21 mouse cellular contexts compared by ENCODE assay signal in genomic region chr10:80819406-80819805, GRCm38 (mm10). TPM values are rescaled to one million over a fixed set of nuclear protein-coding genes. Genes with fewer than 3 reads are reported as not detected.
DNase-seq lines count a peak whose midpoint lies in the region; ATAC-seq and TF ChIP-seq lines count a peak whose summit lies in the region.
"Had no signal": no experiment of that assay in that cellular context is flagged by ENCODE, and none has a peak within 500 bp of the region (broad histone marks: within the 10 kb centered on the region; RNA-seq: fewer than 3 reads in every experiment).

No protein-coding gene starts in this region.

- H3K36me3 ChIP-seq in hindbrain, postnatal 0 days (ENCODE audit: insufficient read depth, low read length): no peaks in the 10 kb centered on the region
- no peaks in the 10 kb centered on the region for H3K36me3 ChIP-seq in hindbrain, embryonic 14.5 days (replicated peaks; ENCODE audit: control insufficient read depth, insufficient read depth)
- no peaks in the 10 kb centered on the region for H3K36me3 ChIP-seq in liver, embryonic 14.5 days (replicated peaks; ENCODE audit: control insufficient read depth, insufficient read depth, low read depth)
- H3K36me3 ChIP-seq: embryonic facial prominence, embryonic 12.5 days; lung, embryonic 15.5 days; midbrain, embryonic 13.5 days had no signal

- H3K27me3 ChIP-seq in hindbrain, postnatal 0 days (ENCODE audit: insufficient read depth, low read length): no peaks in the 10 kb centered on the region
- H3K27me3 ChIP-seq in hindbrain, embryonic 14.5 days (ENCODE audit: control insufficient read depth, insufficient read depth, low read length): no peaks in the 10 kb centered on the region
- H3K27me3 ChIP-seq in liver, embryonic 14.5 days (ENCODE audit: control insufficient read depth, insufficient read depth, low read length): no peaks in the 10 kb centered on the region
- H3K27me3 ChIP-seq: embryonic facial prominence, embryonic 12.5 days; lung, embryonic 15.5 days; midbrain, embryonic 13.5 days; Patski had no signal

- no peak overlapping the region for H3K4me2 ChIP-seq in hindbrain, postnatal 0 days (ENCODE audit: low read depth, low read length)
- H3K4me2 ChIP-seq in hindbrain, embryonic 14.5 days (replicated peaks): no peak overlapping the region
- peak overlapping the region; percentile 58 for H3K4me2 ChIP-seq in liver, embryonic 14.5 days (ENCODE audit: low read depth)
- H3K4me2 ChIP-seq: embryonic facial prominence, embryonic 12.5 days; lung, embryonic 15.5 days; midbrain, embryonic 13.5 days had no signal

- H3K4me1 ChIP-seq in hindbrain, postnatal 0 days (ENCODE audit: insufficient read depth, low read length): no peaks in the 10 kb centered on the region
- no peaks in the 10 kb centered on the region for H3K4me1 ChIP-seq in hindbrain, embryonic 14.5 days (replicated peaks; ENCODE audit: control insufficient read depth, insufficient read depth, low read length)
- peaks cover 32 to 33% of the 10 kb centered on the region in 2 experiments for H3K4me1 ChIP-seq in liver, embryonic 14.5 days (replicated peaks; ENCODE audit: control insufficient read depth in 2 of 2, insufficient read depth in 2 of 2, low read length in 1 of 2)
- H3K4me1 ChIP-seq: embryonic facial prominence, embryonic 12.5 days; lung, embryonic 15.5 days; midbrain, embryonic 13.5 days had no signal

- no peak for TF ChIP-seq CTCF in hindbrain, postnatal 0 days (IDR thresholded peaks at IDR 0.05; ENCODE audit: low read depth)
- no peak for TF ChIP-seq CTCF in liver, embryonic 14.5 days (IDR thresholded peaks at IDR 0.05; ENCODE audit: low read depth)

- no peak for DNase-seq in hindbrain, postnatal 0 days (ENCODE audit: low spot score)
- DNase-seq in hindbrain, embryonic 14.5 days (ENCODE audit: low spot score): no peak
- peak; percentile 77 for DNase-seq in kidney, postnatal 14 days
- no peak for DNase-seq in liver, embryonic 14.5 days (ENCODE audit: low read depth in 3 of 3, low spot score in 3 of 3)
- no peak for DNase-seq in right cerebral cortex, postnatal 10 days (ENCODE audit: low spot score in 2 of 2)
- DNase-seq in c-Kit-positive CD71-positive TER-119-positive erythroid progenitor cells, embryonic 14.5 days (ENCODE audit: low spot score): no peak
- no peak for DNase-seq in layer of hippocampus, adult 9-10 months (ENCODE audit: low spot score)
- DNase-seq: adrenal gland, postnatal 14 days; cerebellum, adult 8-10 months; gastrocnemius, postnatal 14 days; thymus, postnatal 14 days had no signal

- H3K4me3 ChIP-seq in hindbrain, postnatal 0 days (ENCODE audit: low read length): no peak overlapping the region
- no peak overlapping the region for H3K4me3 ChIP-seq in hindbrain, embryonic 14.5 days (replicated peaks; ENCODE audit: low read length)
- no peak overlapping the region for H3K4me3 ChIP-seq in liver, embryonic 14.5 days (ENCODE audit: insufficient read depth in 1 of 2, low read depth in 2 of 2, low read length in 2 of 2)
- H3K4me3 ChIP-seq: embryonic facial prominence, embryonic 12.5 days; lung, embryonic 15.5 days; midbrain, embryonic 13.5 days; myocyte had no signal

- H3K9ac ChIP-seq in hindbrain, postnatal 0 days (replicated peaks; ENCODE audit: low read length): 0 out of 2 replicates have a peak overlapping the region, but pooled peaks have one; percentile 13
- no peak overlapping the region for H3K9ac ChIP-seq in hindbrain, embryonic 14.5 days
- H3K9ac ChIP-seq in liver, embryonic 14.5 days (replicated peaks): peak overlapping the region; percentile 61
- H3K9ac ChIP-seq: embryonic facial prominence, embryonic 12.5 days; lung, embryonic 15.5 days; midbrain, embryonic 13.5 days had no signal

- WGBS in hindbrain, postnatal 0 days: 45% methylated on average over 3 of the region's 3 CpGs
- WGBS in hindbrain, embryonic 14.5 days: 66% methylated on average over 3 of the region's 3 CpGs
- 47% methylated on average over 3 of the region's 3 CpGs for WGBS in liver, embryonic 14.5 days (ENCODE audit: insufficient replicate concordance)

- ATAC-seq in hindbrain, postnatal 0 days: no peak
- ATAC-seq in hindbrain, embryonic 14.5 days (ENCODE audit: low FRiP score): no peak
- peak; percentile 0; the same call in 1 of the 2 replicates for ATAC-seq in erythroid progenitor cell, adult 5-6 weeks (replicated peaks; ENCODE audit: low FRiP score, poor library complexity, severe bottlenecking)
- ATAC-seq in liver, embryonic 14.5 days (ENCODE audit: insufficient read depth): no peak
- ATAC-seq: activated CD4-positive, CD25-positive, alpha-beta regulatory T cell, adult 4 months; midbrain, embryonic 13.5 days; Patski had no signal

- no peak overlapping the region for H3K27ac ChIP-seq in hindbrain, postnatal 0 days
- H3K27ac ChIP-seq in hindbrain, embryonic 14.5 days: no peak overlapping the region
- peak overlapping the region; percentile 94 for H3K27ac ChIP-seq in liver, embryonic 14.5 days
- H3K27ac ChIP-seq: embryonic facial prominence, embryonic 12.5 days; lung, embryonic 15.5 days; midbrain, embryonic 13.5 days had no signal

- H3K9me3 ChIP-seq in hindbrain, postnatal 0 days (ENCODE audit: low read length): no peaks in the 10 kb centered on the region
- H3K9me3 ChIP-seq in hindbrain, embryonic 14.5 days (ENCODE audit: control insufficient read depth, low read length): no peaks in the 10 kb centered on the region
- H3K9me3 ChIP-seq in liver, embryonic 14.5 days (ENCODE audit: control insufficient read depth, low read length): no peaks in the 10 kb centered on the region
- H3K9me3 ChIP-seq: embryonic facial prominence, embryonic 12.5 days; lung, embryonic 15.5 days; midbrain, embryonic 13.5 days had no signal

- no peak for TF ChIP-seq EP300 in liver, embryonic 14.5 days (IDR thresholded peaks at IDR 0.05; ENCODE audit: low read depth)

RNA-seq across cellular contexts. Expression of gene Jsrp1, which starts 6.1 kb away (rescaled TPM):
- total RNA-seq in hindbrain, postnatal 0 days (2014; rRNA removed): 0.22 TPM in 1 of 2 replicates, not detected in the other
- 1.4 and 1.6 TPM in 2 replicates for polyA plus RNA-seq in hindbrain, postnatal 0 days (2015; fragmentation: Nextera tagmentation; extraction: Ambion mirVana)
- polyA plus RNA-seq in hindbrain, embryonic 14.5 days (2014; fragmentation: Nextera tagmentation; extraction: Ambion mirVana): 0.37 and 0.96 TPM in 2 replicates
- total RNA-seq in erythroid progenitor cell, adult 5-6 weeks (2015; ENCODE audit: low replicate concordance): not detected in 2 replicates
- not detected in 2 replicates for total RNA-seq in erythroid progenitor cell, adult 5-6 weeks (2017; ENCODE audit: low replicate concordance)
- 0.15 TPM in 1 of 2 replicates, not detected in the other for polyA plus RNA-seq in liver, embryonic 14.5 days (2012; rRNA removed)
- polyA plus RNA-seq in liver, embryonic 14.5 days (2014; fragmentation: Nextera tagmentation; extraction: Ambion mirVana): not detected in 2 replicates
- total RNA-seq: common myeloid progenitor, adult 5-6 weeks; neutrophil, adult 5-6 weeks had no signal
- polyA plus RNA-seq: activated CD4-positive, CD25-positive, alpha-beta regulatory T cell, adult 4 months; Patski had no signal

RNA-seq across cellular contexts. Expression of gene Oaz1, which starts 7.0 kb away (rescaled TPM):
- total RNA-seq in hindbrain, postnatal 0 days (2014; rRNA removed): 1,128 and 1,180 TPM in 2 replicates
- polyA plus RNA-seq in hindbrain, postnatal 0 days (2015; fragmentation: Nextera tagmentation; extraction: Ambion mirVana): 1,097 and 1,185 TPM in 2 replicates
- 1,195 and 1,204 TPM in 2 replicates for polyA plus RNA-seq in hindbrain, embryonic 14.5 days (2014; fragmentation: Nextera tagmentation; extraction: Ambion mirVana)
- total RNA-seq in erythroid progenitor cell, adult 5-6 weeks (2015; ENCODE audit: low replicate concordance): 1,470 and 1,566 TPM in 2 replicates
- total RNA-seq in erythroid progenitor cell, adult 5-6 weeks (2017; ENCODE audit: low replicate concordance): 158 and 259 TPM in 2 replicates
- polyA plus RNA-seq in liver, embryonic 14.5 days (2012; rRNA removed): 673 and 795 TPM in 2 replicates
- polyA plus RNA-seq in liver, embryonic 14.5 days (2014; fragmentation: Nextera tagmentation; extraction: Ambion mirVana): 1,285 and 1,384 TPM in 2 replicates

RNA-seq across cellular contexts. Expression of gene Amh, which starts 14.4 kb away (rescaled TPM):
- total RNA-seq in hindbrain, postnatal 0 days (2014; rRNA removed): 0.47 and 2.6 TPM in 2 replicates
- polyA plus RNA-seq in hindbrain, postnatal 0 days (2015; fragmentation: Nextera tagmentation; extraction: Ambion mirVana): 0.24 TPM in 1 of 2 replicates, not detected in the other
- polyA plus RNA-seq in hindbrain, embryonic 14.5 days (2014; fragmentation: Nextera tagmentation; extraction: Ambion mirVana): 0.16 TPM in 1 of 2 replicates, not detected in the other
- total RNA-seq in erythroid progenitor cell, adult 5-6 weeks (2015; ENCODE audit: low replicate concordance): not detected in 2 replicates
- total RNA-seq in erythroid progenitor cell, adult 5-6 weeks (2017; ENCODE audit: low replicate concordance): not detected in 2 replicates
- 0.31 and 0.36 TPM in 2 replicates for polyA plus RNA-seq in liver, embryonic 14.5 days (2012; rRNA removed)
- 0.08 TPM in 1 of 2 replicates, not detected in the other for polyA plus RNA-seq in liver, embryonic 14.5 days (2014; fragmentation: Nextera tagmentation; extraction: Ambion mirVana)
- total RNA-seq: common myeloid progenitor, adult 5-6 weeks had no signal
- polyA plus RNA-seq: activated CD4-positive, CD25-positive, alpha-beta regulatory T cell, adult 4 months; embryonic facial prominence, embryonic 12.5 days; limb, embryonic 11.5 days; midbrain, embryonic 13.5 days had no signal

RNA-seq across cellular contexts. Expression of gene Plekhj1, which starts 21.0 kb away (rescaled TPM):
- 74.4 and 82.3 TPM in 2 replicates for total RNA-seq in hindbrain, postnatal 0 days (2014; rRNA removed)
- 99.4 and 103 TPM in 2 replicates for polyA plus RNA-seq in hindbrain, postnatal 0 days (2015; fragmentation: Nextera tagmentation; extraction: Ambion mirVana)
- 117 and 123 TPM in 2 replicates for polyA plus RNA-seq in hindbrain, embryonic 14.5 days (2014; fragmentation: Nextera tagmentation; extraction: Ambion mirVana)
- 71.0 and 81.7 TPM in 2 replicates for total RNA-seq in erythroid progenitor cell, adult 5-6 weeks (2015; ENCODE audit: low replicate concordance)
- 18.9 and 38.1 TPM in 2 replicates for total RNA-seq in erythroid progenitor cell, adult 5-6 weeks (2017; ENCODE audit: low replicate concordance)
- polyA plus RNA-seq in liver, embryonic 14.5 days (2012; rRNA removed): 46.7 and 50.8 TPM in 2 replicates
- 77.0 and 85.0 TPM in 2 replicates for polyA plus RNA-seq in liver, embryonic 14.5 days (2014; fragmentation: Nextera tagmentation; extraction: Ambion mirVana)

RNA-seq across cellular contexts. Expression of gene Sf3a2, which starts 21.4 kb away (rescaled TPM):
- total RNA-seq in hindbrain, postnatal 0 days (2014; rRNA removed): 14.2 and 22.0 TPM in 2 replicates
- 48.7 and 53.2 TPM in 2 replicates for polyA plus RNA-seq in hindbrain, postnatal 0 days (2015; fragmentation: Nextera tagmentation; extraction: Ambion mirVana)
- polyA plus RNA-seq in hindbrain, embryonic 14.5 days (2014; fragmentation: Nextera tagmentation; extraction: Ambion mirVana): 55.6 and 62.9 TPM in 2 replicates
- total RNA-seq in erythroid progenitor cell, adult 5-6 weeks (2015; ENCODE audit: low replicate concordance): 34.2 and 48.6 TPM in 2 replicates
- total RNA-seq in erythroid progenitor cell, adult 5-6 weeks (2017; ENCODE audit: low replicate concordance): 16.8 and 18.1 TPM in 2 replicates
- polyA plus RNA-seq in liver, embryonic 14.5 days (2012; rRNA removed): 26.1 and 35.6 TPM in 2 replicates
- polyA plus RNA-seq in liver, embryonic 14.5 days (2014; fragmentation: Nextera tagmentation; extraction: Ambion mirVana): 36.1 and 40.7 TPM in 2 replicates
